Mouse (Mus musculus) 3134 (cell line): ENCODE data around the gene Heyl.
"Not testable (repeated sequence)": the region's sequence is repeated elsewhere in the genome, so short reads cannot be mapped to it uniquely, and the experiment has no call there.

Experiments
- DNase-seq: peaks from one replicate; pipeline ENCODE4 v3.0.0-alpha.2; 2011; ENCODE audit warnings: low spot score; ENCODE audit not compliant: insufficient read length; ENCODE audit errors: extremely low read depth

Gene Heyl

DNA sequence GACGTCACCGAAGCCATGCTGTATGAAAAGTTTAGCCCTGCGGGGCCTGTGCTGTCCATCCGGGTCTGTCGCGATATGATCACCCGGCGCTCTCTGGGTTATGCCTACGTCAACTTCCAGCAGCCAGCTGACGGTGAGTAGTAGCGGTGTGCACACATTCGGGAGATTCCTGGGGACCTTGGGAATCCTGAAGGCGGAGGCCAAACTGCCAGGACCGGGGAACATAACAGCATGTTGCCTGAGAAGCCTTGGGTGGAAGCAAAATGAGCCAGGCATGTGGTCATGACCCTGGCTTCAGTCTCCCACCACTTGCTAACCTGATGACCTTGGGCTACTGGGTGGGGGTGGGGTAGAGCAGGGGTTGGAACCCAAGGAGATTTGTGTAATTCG is 50.3 kb downstream of the Heyl start:
- peak; percentile 51 for DNase-seq

- no peak for DNase-seq
These were observed 51.6 kb downstream of the Heyl start for GRCm38 (mm10) chr4:123284731-123285624.

GRCm38 (mm10) chr4:123286790-123287189 is 53.4 kb downstream of the Heyl start:
- DNase-seq = no peak

DNA sequence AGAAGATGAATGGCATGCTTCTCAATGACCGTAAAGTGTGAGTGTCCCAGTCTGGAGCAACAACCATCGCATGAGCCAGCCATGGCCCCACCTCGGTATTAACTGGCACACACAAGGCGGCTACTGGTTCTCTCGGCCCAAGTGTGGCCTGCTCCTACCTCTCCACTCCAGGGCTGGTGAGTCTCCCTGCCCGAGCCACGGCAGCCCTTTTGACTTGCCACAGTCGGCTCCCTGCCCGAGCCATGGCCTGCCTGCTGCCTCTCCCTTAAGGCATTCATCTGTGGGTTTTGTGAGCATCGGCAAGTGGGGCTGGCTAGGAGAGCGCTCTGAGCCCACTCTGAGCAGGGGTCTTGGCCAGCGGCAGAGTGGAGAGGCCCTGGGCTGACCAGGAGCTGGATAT is 55.7 kb downstream of the Heyl start:
- DNase-seq = no peak

GRCm38 (mm10) chr4:123292390-123292789 is 59.0 kb downstream of the Heyl start:
- DNase-seq = no peak

- no peak for DNase-seq
These were observed 59.6 kb downstream of the Heyl start for GRCm38 (mm10) chr4:123292989-123293388.

GRCm38 (mm10) chr4:123293661-123294443 is 60.5 kb downstream of the Heyl start:
- no peak for DNase-seq

GRCm38 (mm10) chr4:123295026-123295425 is 61.7 kb downstream of the Heyl start:
- not testable (repeated sequence) for DNase-seq

GRCm38 (mm10) chr4:123295516-123296147 is 62.3 kb downstream of the Heyl start:
- DNase-seq = no peak

DNA sequence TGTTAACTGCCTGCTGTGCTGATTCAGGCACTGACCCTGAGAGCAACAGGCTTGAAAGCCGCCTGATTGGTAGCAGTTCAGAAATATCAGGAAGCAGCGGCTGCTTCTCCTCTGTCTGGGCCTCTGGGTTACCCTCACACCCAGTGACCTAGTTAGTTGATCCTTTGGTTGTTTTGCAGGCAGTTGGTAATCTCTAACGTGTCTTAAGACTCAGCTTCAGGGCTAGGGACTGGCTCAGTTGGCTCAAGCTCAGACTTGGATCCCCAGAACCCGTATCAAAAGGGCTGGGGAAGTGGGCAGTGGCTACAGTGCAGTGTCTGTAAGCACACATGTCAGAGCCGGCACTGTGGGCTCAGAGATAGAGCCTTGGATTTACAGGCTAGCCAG is 62.8 kb downstream of the Heyl start:
- DNase-seq = no peak

DNA sequence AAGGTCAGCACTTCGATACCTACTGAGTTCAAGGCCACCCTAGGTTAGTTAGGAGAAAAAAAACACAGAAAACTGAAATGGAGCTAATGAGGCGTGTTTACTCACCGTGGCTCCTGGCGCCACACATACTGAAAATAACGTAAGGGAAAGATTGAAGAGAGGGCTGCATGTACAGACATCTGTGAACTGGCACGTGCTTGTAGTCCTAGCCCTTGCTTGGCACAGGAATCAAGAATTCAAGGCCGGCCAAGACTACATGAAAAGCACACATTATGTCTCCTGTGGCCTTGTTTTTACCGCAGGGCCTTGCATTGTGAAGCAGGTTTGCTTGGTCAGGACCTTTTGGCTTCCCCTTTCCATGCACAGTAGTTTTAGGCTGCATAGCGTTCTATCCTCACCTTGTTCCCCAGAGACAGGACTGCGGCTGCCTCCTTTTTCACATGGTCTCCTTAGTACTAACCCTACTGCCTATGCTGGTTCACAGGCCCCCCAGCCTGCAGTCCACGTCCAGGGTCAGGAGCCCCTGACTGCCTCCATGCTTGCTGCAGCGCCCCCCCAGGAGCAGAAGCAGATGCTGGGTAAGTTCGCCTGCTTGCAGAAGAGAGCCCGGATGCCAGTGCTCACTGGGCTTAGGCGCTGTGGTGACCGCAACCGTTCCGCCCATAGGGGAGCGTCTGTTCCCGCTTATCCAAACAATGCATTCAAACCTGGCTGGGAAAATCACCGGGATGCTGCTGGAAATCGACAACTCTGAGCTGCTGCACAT is 64.0 kb downstream of the Heyl start:
- DNase-seq = no peak

GRCm38 (mm10) chr4:123298226-123298625 is 64.9 kb downstream of the Heyl start:
- no peak for DNase-seq

- DNase-seq = no peak
These were observed 65.8 kb downstream of the Heyl start for GRCm38 (mm10) chr4:123298980-123299670.
